Mouse (Mus musculus) limb, embryonic 14.5 days (tissue): ENCODE results near the gene Wdr19. TPM values are rescaled to one million over a fixed set of nuclear protein-coding genes. Genes with fewer than 3 reads are reported as not detected.

Source experiments
- ATAC-seq: fragments of 200-750 bp; cut with Nextera tagmentation; 2 replicates; pipeline ENCODE4 v1.8.0; 2017; ENCODE audit warnings: low read depth, moderate number of reproducible peaks, moderate TSS enrichment; ENCODE audit not compliant: low FRiP score
- DNase-seq: peaks from one replicate; pipeline ENCODE4 v3.0.0-alpha.2; 2015; ENCODE audit warnings: low spot score
- H3K27ac ChIP-seq: fragments of 300-500 bp; sonication (generic); replicated peaks from 2 replicates; pipeline ENCODE4 v1.5.1; 2014; ENCODE audit warnings: low read depth, mild to moderate bottlenecking, low read length, moderate library complexity, mixed read lengths
- H3K27me3 ChIP-seq: fragments of 300-500 bp; sonication (generic); 2 replicates; pipeline ENCODE4 v1.6.1; 2014; ENCODE audit warnings: low read length, mixed read lengths; ENCODE audit not compliant: control insufficient read depth, insufficient read depth
- H3K36me3 ChIP-seq: fragments of 300-500 bp; sonication (generic); 2 replicates; pipeline ENCODE4 v1.6.1; 2014; ENCODE audit warnings: mild to moderate bottlenecking, low read length, moderate library complexity, mixed read lengths; ENCODE audit not compliant: control insufficient read depth, insufficient read depth
- H3K4me1 ChIP-seq: fragments of 300-500 bp; sonication (generic); 2 replicates; pipeline ENCODE4 v1.6.1; 2014; ENCODE audit warnings: antibody characterized with exemption, low read length, mixed read lengths; ENCODE audit not compliant: control insufficient read depth, insufficient read depth
- H3K4me2 ChIP-seq: fragments of 300-500 bp; sonication (generic); replicated peaks from 2 replicates; pipeline ENCODE4 v1.6.1; 2014; ENCODE audit warnings: low read depth, mild to moderate bottlenecking, low read length, moderate library complexity; ENCODE audit not compliant: severe bottlenecking
- H3K4me3 ChIP-seq: fragments of 300-500 bp; sonication (generic); replicated peaks from 2 replicates; pipeline ENCODE4 v1.5.1; 2014; ENCODE audit warnings: low read length
- H3K9ac ChIP-seq: fragments of 300-500 bp; sonication (generic); 2 replicates; pipeline ENCODE4 v1.6.1; 2014; ENCODE audit warnings: mild to moderate bottlenecking, low read depth, low read length, moderate library complexity; ENCODE audit not compliant: severe bottlenecking
- H3K9me3 ChIP-seq: fragments of 300-500 bp; sonication (generic); 2 replicates; pipeline ENCODE4 v1.6.1; 2016; ENCODE audit warnings: low read length; ENCODE audit not compliant: control insufficient read depth
- POLR2A ChIP-seq: fragments of 200-500 bp; IDR thresholded peaks from 2 replicates; pipeline ENCODE4 v1.8.0; 2012; ENCODE audit warnings: inconsistent platforms, mild to moderate bottlenecking, moderate library complexity, borderline replicate concordance; ENCODE audit not compliant: insufficient read depth, insufficient read length; ENCODE audit errors: extremely low read depth
- WGBS: fragments of 180-500 bp; shearing (Covaris S2); extraction: QIAGEN DNeasy Blood & Tissue Kit; methylation state at CpG from one replicate; pipeline ENCODE4 v1.1.7; 2014; 5-methylcytosine and 5-hydroxymethylcytosine counted together
- polyA plus RNA-seq, 2 experiments: library from polyadenylated mRNA; depleted of rRNA in 1 of 2; stranded (reverse) in 1 of 2; unstranded in 1 of 2; fragments of >200 nt; fragmentation: Nextera tagmentation in 1 of 2; extraction: Ambion mirVana in 1 of 2; gene quantifications; 2 replicates each; pipeline versions ENCODE4 v1.2.1 to v1.2.3; 2012 to 2014

Wdr19 gene
- polyA plus RNA-seq, 2 experiments, result 8.4 to 12.4 TPM

GRCm38 (mm10) chr5:65178477-65178876 is 21.0 kb upstream of the Wdr19 start:
- no peaks in the 10 kb centered on the region for H3K36me3 ChIP-seq
- no peak for ATAC-seq
- no peak overlapping the region for H3K4me2 ChIP-seq
- no peak for TF ChIP-seq POLR2A
- no peak overlapping the region for H3K27ac ChIP-seq
- H3K9ac ChIP-seq, result no peak overlapping the region
- no peaks in the 10 kb centered on the region for H3K9me3 ChIP-seq
- H3K27me3 ChIP-seq, result no peaks in the 10 kb centered on the region
- no peak for DNase-seq
- H3K4me3 ChIP-seq, result no peak overlapping the region
- 82% methylated on average over 9 of the region's 9 CpGs for WGBS
- peaks cover 35% of the 10 kb centered on the region for H3K4me1 ChIP-seq

GRCm38 (mm10) chr5:65181160-65181793 is 18.2 kb upstream of the Wdr19 start:
- peaks cover 28% of the 10 kb centered on the region for H3K4me1 ChIP-seq
- no peaks in the 10 kb centered on the region for H3K36me3 ChIP-seq
- DNase-seq (no peak), ATAC-seq (no peak)
- H3K27me3 ChIP-seq, result no peaks in the 10 kb centered on the region
- H3K4me3 ChIP-seq, result no peak overlapping the region
- WGBS, result 60% methylated on average over 21 of the region's 21 CpGs
- H3K27ac ChIP-seq, result no peak overlapping the region
- TF ChIP-seq POLR2A, result no peak
- no peak overlapping the region for H3K9ac ChIP-seq
- no peaks in the 10 kb centered on the region for H3K9me3 ChIP-seq
- no peak overlapping the region for H3K4me2 ChIP-seq

GRCm38 (mm10) chr5:65181794-65182169 is 17.7 kb upstream of the Wdr19 start:
- H3K9me3 ChIP-seq, result no peaks in the 10 kb centered on the region
- no peak overlapping the region for H3K9ac ChIP-seq
- no peaks in the 10 kb centered on the region for H3K27me3 ChIP-seq
- ATAC-seq, result no peak
- no peak for TF ChIP-seq POLR2A
- H3K4me1 ChIP-seq, result peaks cover 25% of the 10 kb centered on the region
- H3K36me3 ChIP-seq, result no peaks in the 10 kb centered on the region
- no peak for DNase-seq
- WGBS, result 71% methylated on average over 4 of the region's 4 CpGs
- H3K27ac ChIP-seq, result no peak overlapping the region
- no peak overlapping the region for H3K4me2 ChIP-seq
- no peak overlapping the region for H3K4me3 ChIP-seq

GRCm38 (mm10) chr5:65182268-65182667 is 17.2 kb upstream of the Wdr19 start:
- H3K9ac ChIP-seq, result no peak overlapping the region
- ATAC-seq, result no peak
- WGBS, result 94% methylated on average over 1 of the region's 1 CpGs

DNA sequence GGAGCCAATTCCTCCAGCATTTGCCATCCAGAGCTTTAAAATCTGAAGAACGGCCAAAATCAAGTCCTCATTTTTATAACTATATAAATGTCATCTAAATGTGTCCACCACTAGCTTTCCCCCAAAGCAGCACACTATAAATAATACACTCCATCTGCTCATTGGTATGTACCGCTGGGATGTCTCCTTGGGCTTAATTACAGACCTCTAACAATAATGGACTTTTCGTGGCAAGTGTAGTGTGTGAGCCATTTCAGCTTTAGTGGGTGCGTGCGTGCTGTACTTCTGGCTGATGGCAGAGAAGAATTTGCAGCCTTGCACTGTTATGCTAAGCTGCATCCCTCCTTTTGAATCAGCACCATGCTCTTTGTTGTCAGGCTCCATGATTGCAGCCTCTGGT is 7.9 kb upstream of the Wdr19 start:
- DNase-seq, result no peak
- Histone ChIP-seq H3K4me2 (no peak overlapping the region), H3K9ac (no peak overlapping the region), H3K27ac (no peak overlapping the region), H3K4me1 (no peaks in the 10 kb centered on the region), H3K9me3 (0 out of 2 replicates have a peak, but pooled peaks cover 6% of the 10 kb centered on the region), H3K4me3 (no peak overlapping the region), H3K36me3 (no peaks in the 10 kb centered on the region), H3K27me3 (no peaks in the 10 kb centered on the region)
- no peak for TF ChIP-seq POLR2A
- ATAC-seq, result no peak
- 70% methylated on average over 5 of the region's 5 CpGs for WGBS

More at GRCm38 (mm10) chr5:65182268-65182667, 17.2 kb upstream of the Wdr19 start:
- TF ChIP-seq POLR2A, result no peak
- no peak overlapping the region for H3K4me2 ChIP-seq
- no peak for DNase-seq
- no peak overlapping the region for H3K4me3 ChIP-seq
- H3K9me3 ChIP-seq, result no peaks in the 10 kb centered on the region
- H3K4me1 ChIP-seq, result peaks cover 20% of the 10 kb centered on the region
- H3K36me3 ChIP-seq, result no peaks in the 10 kb centered on the region
- no peaks in the 10 kb centered on the region for H3K27me3 ChIP-seq
- no peak overlapping the region for H3K27ac ChIP-seq

- ATAC-seq (no peak), DNase-seq (no peak)
- TF ChIP-seq POLR2A, result no peak
- H3K4me1 ChIP-seq, result no peaks in the 10 kb centered on the region
- H3K27me3 ChIP-seq, result no peaks in the 10 kb centered on the region
- WGBS, result 86% methylated on average over 9 of the region's 9 CpGs
- no peak overlapping the region for H3K4me3 ChIP-seq
- H3K9me3 ChIP-seq, result 0 out of 2 replicates have a peak, but pooled peaks cover 6% of the 10 kb centered on the region
- H3K4me2 ChIP-seq, result no peak overlapping the region
- H3K36me3 ChIP-seq, result no peaks in the 10 kb centered on the region
- H3K27ac ChIP-seq, result no peak overlapping the region
- H3K9ac ChIP-seq, result no peak overlapping the region
Observed at GRCm38 (mm10) chr5:65194441-65194840, 5.1 kb upstream of the Wdr19 start.
